Mouse (Mus musculus) liver, embryonic 14.5 days (tissue): ENCODE measurements around the gene Meig1. TPM values are rescaled to one million over a fixed set of nuclear protein-coding genes. Genes with fewer than 3 reads are reported as not detected.

Experiments
- ATAC-seq: fragments of 200-750 bp; cut with Nextera tagmentation; 2 replicates; pipeline ENCODE4 v1.8.0; 2017; ENCODE audit warnings: moderate number of reproducible peaks, mild to moderate bottlenecking, moderate library complexity; ENCODE audit not compliant: insufficient read depth
- DNase-seq, 3 experiments: peaks; one replicate each; pipeline ENCODE4 v3.0.0-alpha.2; 2012 to 2013; ENCODE audit warnings: low read depth in 3 of 3, low spot score in 3 of 3
- H3K27ac ChIP-seq: fragments of 300-500 bp; sonication (generic); 2 replicates; pipeline ENCODE4 v1.5.1; 2014; ENCODE audit warnings: moderate library complexity, mild to moderate bottlenecking, control low read depth, inconsistent platforms
- H3K27me3 ChIP-seq: fragments of 300-500 bp; sonication (generic); 2 replicates; pipeline ENCODE4 v1.6.1; 2014; ENCODE audit warnings: mild to moderate bottlenecking, low read length, moderate library complexity; ENCODE audit not compliant: control insufficient read depth, insufficient read depth
- H3K36me3 ChIP-seq: fragments of 300-500 bp; sonication (generic); replicated peaks from 2 replicates; pipeline ENCODE4 v1.6.1; 2014; ENCODE audit warnings: low read depth; ENCODE audit not compliant: control insufficient read depth, insufficient read depth
- H3K4me1 ChIP-seq, 2 experiments: fragments of 200-500 bp in 1 of 2; fragments of 300-500 bp in 1 of 2; sonication (generic) in 1 of 2; replicated peaks; 2 replicates each; pipeline ENCODE4 v1.6.1; 2012 to 2014; ENCODE audit warnings: antibody characterized with exemption in 1 of 2, inconsistent platforms in 1 of 2, low read length in 1 of 2; ENCODE audit not compliant: control insufficient read depth in 2 of 2, insufficient read depth in 2 of 2
- H3K4me2 ChIP-seq: fragments of 300-500 bp; sonication (generic); 2 replicates; pipeline ENCODE4 v1.6.1; 2014; ENCODE audit warnings: low read depth, mild to moderate bottlenecking, control low read depth, moderate library complexity
- H3K4me3 ChIP-seq, 2 experiments: fragments of 200-500 bp in 1 of 2; fragments of 300-500 bp in 1 of 2; sonication (generic) in 1 of 2; 2 replicates each; pipeline ENCODE4 v1.5.1; 2012 to 2014; ENCODE audit warnings: low read depth in 2 of 2, low read length in 2 of 2, mild to moderate bottlenecking in 2 of 2, control low read depth in 1 of 2, inconsistent platforms in 1 of 2, moderate library complexity in 1 of 2; ENCODE audit not compliant: insufficient read depth in 1 of 2
- H3K9ac ChIP-seq: fragments of 300-500 bp; sonication (generic); replicated peaks from 2 replicates; pipeline ENCODE4 v1.6.1; 2014; ENCODE audit warnings: mild to moderate bottlenecking, control low read depth, moderate library complexity
- H3K9me3 ChIP-seq: fragments of 300-500 bp; sonication (generic); 2 replicates; pipeline ENCODE4 v1.6.1; 2016; ENCODE audit warnings: low read length, mixed read lengths; ENCODE audit not compliant: control insufficient read depth
- CTCF ChIP-seq: IDR thresholded peaks from 2 replicates; pipeline ENCODE4 v1.5.1; 2016; ENCODE audit warnings: antibody characterized with exemption, low read depth, control low read depth
- EP300 ChIP-seq: IDR thresholded peaks from 2 replicates; pipeline ENCODE4 v1.6.1; 2016; ENCODE audit warnings: antibody characterized with exemption, low read depth
- WGBS: fragments of 180-500 bp; shearing (Covaris S2); extraction: QIAGEN DNeasy Blood & Tissue Kit; methylation state at CpG from one replicate; pipeline ENCODE4 v1.1.7; 2014; ENCODE audit not compliant: insufficient replicate concordance; 5-methylcytosine and 5-hydroxymethylcytosine counted together
- polyA plus RNA-seq, 2 experiments: library from polyadenylated mRNA; depleted of rRNA in 1 of 2; stranded (reverse) in 1 of 2; unstranded in 1 of 2; fragments of >200 nt; fragmentation: Nextera tagmentation in 1 of 2; extraction: Ambion mirVana in 1 of 2; gene quantifications; 2 replicates each; pipeline versions ENCODE4 v1.2.1 to v1.2.3; 2012 to 2014

The Meig1 gene
- polyA plus RNA-seq, 2 experiments = not detected

GRCm38 (mm10) chr2:3423841-3424578 is 1.6 kb upstream of the Meig1 start, which contains the start of gene Dclre1c:
TSS of gene Dclre1c (plus strand) at chr2:3424131.
- no peak for TF ChIP-seq EP300
- no peak for TF ChIP-seq CTCF
- H3K36me3 ChIP-seq = no peaks in the 10 kb centered on the region
- H3K27ac ChIP-seq = peak within 1 kb of the TSS; percentile 12; the same call in 1 of the 2 replicates
- ATAC-seq = peak; percentile 99
- peak within 1 kb of the TSS; percentile 63 for H3K9ac ChIP-seq
- under 1% methylated on average over 29 of the region's 29 CpGs for WGBS
- H3K4me3 ChIP-seq = peak within 1 kb of the TSS; percentile 75 to 88
- DNase-seq = peak; percentile 84 to 92 (median 89)
- peaks cover 3 to 7% of the 10 kb centered on the region in 2 experiments; a peak in 2 of 4 replicates for H3K4me1 ChIP-seq
- no peaks in the 10 kb centered on the region for H3K27me3 ChIP-seq
- peak within 1 kb of the TSS; percentile 69 for H3K4me2 ChIP-seq
- H3K9me3 ChIP-seq = no peaks in the 10 kb centered on the region

GRCm38 (mm10) chr2:3420157-3420556 is 2.3 kb downstream of the Meig1 start:
- Histone ChIP-seq H3K27ac (no peak overlapping the region), H3K4me3 (no peak overlapping the region), H3K9ac (no peak overlapping the region), H3K9me3 (no peaks in the 10 kb centered on the region), H3K36me3 (no peaks in the 10 kb centered on the region), H3K27me3 (peaks cover 4% of the 10 kb centered on the region), H3K4me1 (peaks cover 4 to 9% of the 10 kb centered on the region in 2 experiments; a peak in 2 of 4 replicates), H3K4me2 (no peak overlapping the region)
- no peak for ATAC-seq
- DNase-seq = no peak
- no peak for TF ChIP-seq CTCF
- TF ChIP-seq EP300 = no peak
- 67% methylated on average over 4 of the region's 4 CpGs for WGBS

GRCm38 (mm10) chr2:3418883-3419431 is 3.5 kb downstream of the Meig1 start:
- ATAC-seq = peak; percentile 76
- Histone ChIP-seq H3K27me3 (peaks cover 4% of the 10 kb centered on the region), H3K36me3 (no peaks in the 10 kb centered on the region), H3K4me1 (peaks cover 2 to 5% of the 10 kb centered on the region in 2 experiments; a peak in 2 of 4 replicates), H3K9me3 (no peaks in the 10 kb centered on the region), H3K4me2 (peak overlapping the region; percentile 85), H3K9ac (no peak overlapping the region; the same call in 1 of the 2 replicates), H3K4me3 (peak overlapping the region; percentile 44 to 46), H3K27ac (no peak overlapping the region)
- WGBS = 2% methylated on average over 38 of the region's 38 CpGs
- TF ChIP-seq CTCF = no peak
- no peak for TF ChIP-seq EP300
- DNase-seq = peak; percentile 73 to 88 (median 73)

GRCm38 (mm10) chr2:3415676-3416075 is 6.8 kb downstream of the Meig1 start:
- DNase-seq (no peak), ATAC-seq (no peak)
- H3K4me3 ChIP-seq = no peak overlapping the region
- H3K27ac ChIP-seq = no peak overlapping the region
- no peak overlapping the region for H3K9ac ChIP-seq
- no peaks in the 10 kb centered on the region for H3K36me3 ChIP-seq
- H3K9me3 ChIP-seq = no peaks in the 10 kb centered on the region
- H3K27me3 ChIP-seq = peaks cover 4% of the 10 kb centered on the region
- H3K4me2 ChIP-seq = no peak overlapping the region
- WGBS = 38% methylated on average over 1 of the region's 1 CpGs
- peaks cover 2% of the 10 kb centered on the region in 2 experiments; a peak in 1 of 4 replicates for H3K4me1 ChIP-seq
- no peak for TF ChIP-seq CTCF
- no peak for TF ChIP-seq EP300

- TF ChIP-seq CTCF = peak; percentile 80
- TF ChIP-seq EP300 = no peak
- H3K4me1 ChIP-seq = 0 out of 4 replicates have a peak, but pooled peaks cover 2% of the 10 kb centered on the region in 2 experiments
- DNase-seq (peak; percentile 30 to 39 (median 33)), ATAC-seq (no peak)
- H3K9ac ChIP-seq = no peak overlapping the region
- H3K27ac ChIP-seq = no peak overlapping the region
- H3K36me3 ChIP-seq = no peaks in the 10 kb centered on the region
- no peaks in the 10 kb centered on the region for H3K9me3 ChIP-seq
- H3K4me3 ChIP-seq = no peak overlapping the region
- no peak overlapping the region for H3K4me2 ChIP-seq
- H3K27me3 ChIP-seq = peaks cover 4% of the 10 kb centered on the region
- 29% methylated on average over 4 of the region's 4 CpGs for WGBS
Observed at GRCm38 (mm10) chr2:3414241-3414640, 8.2 kb downstream of the Meig1 start.
